Mouse (Mus musculus) left cerebral cortex, postnatal 4 days (tissue): ENCODE data around the gene Kank3. TPM values are rescaled to one million over a fixed set of nuclear protein-coding genes. Genes with fewer than 3 reads are reported as not detected.
"Not testable (repeated sequence)": the region's sequence is repeated elsewhere in the genome, so short reads cannot be mapped to it uniquely, and the experiment has no call there.

Experiments used
- DNase-seq: peaks from one replicate; pipeline ENCODE4 v3.0.0-alpha.2; 2022
- intact Hi-C: fragments of 180-260 bp; cut with DNase I; formaldehyde crosslinking; loops from one replicate; pipeline ENCODE4 v1.15.1; 2025
- total RNA-seq, 2 experiments: library from RNA; stranded (reverse); gene quantifications; 2 replicates each; pipeline ENCODE4 v1.2.3; 2021

The Kank3 gene
- total RNA-seq, 2 experiments from 2014 or later: 38.6 to 44.1 TPM

- intact Hi-C loops: loop anchor here (10.0 kb wide), 1 partner anchor 80 kb away; no protein-coding TSS in a partner anchor
Measured at GRCm38 (mm10) chr17:33804745-33805144, 5.6 kb upstream of the Kank3 start.

GRCm38 (mm10) chr17:33807181-33807888 lies 3.0 kb upstream of the Kank3 start:
- no peak for DNase-seq
- intact Hi-C loops: loop anchor here (10.0 kb wide), 1 partner anchor 83 kb away; no protein-coding TSS in a partner anchor

More at GRCm38 (mm10) chr17:33804745-33805144, 5.6 kb upstream of the Kank3 start:
- DNase-seq: no peak

GRCm38 (mm10) chr17:33808192-33808591 lies 2.1 kb upstream of the Kank3 start:
- DNase-seq: no peak
- intact Hi-C loops: loop anchor here (10.0 kb wide), 1 partner anchor 83 kb away; no protein-coding TSS in a partner anchor

- no peak for DNase-seq
- intact Hi-C loops: no loop called here
Measured at GRCm38 (mm10) chr17:33811142-33811516, 810 bp downstream of the Kank3 start.

- no peak for DNase-seq
- intact Hi-C loops: no loop called here
Measured at GRCm38 (mm10) chr17:33812475-33812874, 2.2 kb downstream of the Kank3 start.

GRCm38 (mm10) chr17:33812990-33813389 lies 2.7 kb downstream of the Kank3 start:
- DNase-seq: no peak
- intact Hi-C loops: no loop called here

- intact Hi-C loops: no loop called here
- DNase-seq: no peak
Measured at GRCm38 (mm10) chr17:33815399-33815798, 5.1 kb downstream of the Kank3 start.

GRCm38 (mm10) chr17:33816612-33817011 lies 6.3 kb downstream of the Kank3 start:
- intact Hi-C loops: no loop called here
- no peak for DNase-seq

GRCm38 (mm10) chr17:33817184-33817968 lies 7.1 kb downstream of the Kank3 start:
- intact Hi-C loops: no loop called here
- peak; percentile 98 for DNase-seq

- no peak for DNase-seq
- intact Hi-C loops: no loop called here
Measured at GRCm38 (mm10) chr17:33817969-33818643, 7.8 kb downstream of the Kank3 start.

GRCm38 (mm10) chr17:33822436-33822959 lies 12.2 kb downstream of the Kank3 start:
- DNase-seq: no peak
- intact Hi-C loops: no loop called here

- DNase-seq, intact Hi-C loops: not testable (repeated sequence)
Measured at GRCm38 (mm10) chr17:33823171-33823570, 12.9 kb downstream of the Kank3 start.

- DNase-seq: peak; percentile 97
- intact Hi-C loops: no loop called here
Measured at GRCm38 (mm10) chr17:33824084-33824996, 14.0 kb downstream of the Kank3 start, which contains the start of the genes Rps28 and Ndufa7. Gene Rps28, minus strand, starts transcription at chr17:33824562. Gene Ndufa7, plus strand, starts transcription at chr17:33824572.

GRCm38 (mm10) chr17:33824997-33825330 lies 14.6 kb downstream of the Kank3 start:
- DNase-seq, intact Hi-C loops: not testable (repeated sequence)

- intact Hi-C loops: no loop called here
Measured at GRCm38 (mm10) chr17:33825462-33825861, 15.1 kb downstream of the Kank3 start.

GRCm38 (mm10) chr17:33826850-33827249 lies 16.5 kb downstream of the Kank3 start:
- intact Hi-C loops: no loop called here
- peak; percentile 74 for DNase-seq

More at GRCm38 (mm10) chr17:33825462-33825861, 15.1 kb downstream of the Kank3 start:
- DNase-seq: no peak

- intact Hi-C loops: no loop called here
Measured at GRCm38 (mm10) chr17:33828892-33829291, 18.6 kb downstream of the Kank3 start.

GRCm38 (mm10) chr17:33829561-33829960 lies 19.2 kb downstream of the Kank3 start:
- intact Hi-C loops: no loop called here
- no peak for DNase-seq

More at GRCm38 (mm10) chr17:33828892-33829291, 18.6 kb downstream of the Kank3 start:
- no peak for DNase-seq

GRCm38 (mm10) chr17:33842966-33843795 lies 32.9 kb downstream of the Kank3 start, which contains the start of gene Cd320:
Gene Cd320, plus strand, starts transcription at chr17:33843091.
- peak; percentile 92 for DNase-seq
- intact Hi-C loops: no loop called here
